Mouse (Mus musculus): Measurements from ENCODE around the gene Cwc15. TPM values are rescaled to one million over a fixed set of nuclear protein-coding genes. Genes with fewer than 3 reads are reported as not detected.
"Not testable (repeated sequence)": the region's sequence is repeated elsewhere in the genome, so short reads cannot be mapped to it uniquely, and the experiment has no call there.

Gene Cwc15
- polyA plus RNA-seq (2016; fragmentation: Nextera tagmentation; extraction: Ambion mirVana), result 176 and 177 TPM in 2 replicates

DNA sequence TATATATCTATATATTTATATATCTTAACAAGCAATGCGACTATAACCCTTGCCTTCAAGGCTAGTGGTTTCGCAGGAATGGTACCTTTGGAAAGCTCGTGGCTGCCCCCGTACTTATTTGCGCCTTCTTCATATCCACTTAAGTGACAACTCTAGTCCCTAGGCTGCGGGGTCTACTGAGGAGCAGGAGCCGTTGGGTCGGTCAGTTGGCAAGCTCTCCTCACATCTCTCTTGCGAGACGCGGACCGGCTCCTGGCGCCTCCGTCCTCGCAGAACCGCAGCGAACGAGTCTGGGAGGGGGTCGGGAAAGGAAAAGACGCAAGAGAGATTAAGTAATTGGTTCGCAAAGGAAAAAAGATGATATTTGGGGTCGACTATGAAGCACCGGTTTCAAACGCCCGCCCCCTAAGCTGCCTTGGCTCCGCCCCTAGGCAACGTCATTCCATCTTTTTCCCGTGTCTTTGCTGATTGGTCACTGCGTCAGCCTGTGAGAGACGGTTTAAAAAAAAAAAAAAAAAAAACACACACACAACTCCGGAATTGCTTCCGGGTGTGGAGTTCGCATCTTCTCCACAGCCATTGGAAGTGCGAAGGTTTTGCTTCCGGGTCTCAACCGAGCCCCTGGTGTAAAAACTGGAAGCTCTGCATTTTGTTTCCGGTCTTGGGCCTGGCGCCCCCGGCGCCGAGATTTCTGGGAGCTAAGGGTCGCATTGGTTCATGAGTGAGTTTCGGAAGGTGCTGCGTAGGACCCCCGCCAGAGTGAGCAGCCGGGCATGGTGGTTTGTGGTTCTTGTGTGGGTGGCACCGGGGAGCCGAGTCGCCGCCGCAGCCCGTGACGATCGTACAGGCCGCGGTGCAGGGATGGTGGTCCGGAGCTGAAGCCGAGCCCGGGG is at the start of gene Cwc15, which contains the start of gene Kdm4d:
TSS of gene Cwc15 (plus strand) at position 595 of the 893 bp plus-strand sequence.
TSS of gene Kdm4d (minus strand) at position 460 of the 893 bp plus-strand sequence.
- H3K4me2 ChIP-seq (replicated peaks), result peak within 1 kb of the TSS; percentile 74
- peak within 1 kb of the TSS; percentile 67 for H3K9ac ChIP-seq
- H3K27me3 ChIP-seq, result no peaks in the 10 kb centered on the region
- peak within 1 kb of the TSS; percentile 82 for H3K4me3 ChIP-seq
- 1% methylated on average over 59 of the region's 59 CpGs for WGBS
- peak within 1 kb of the TSS; percentile 78 for H3K27ac ChIP-seq
- H3K36me3 ChIP-seq, result peaks cover 31% of the 10 kb centered on the region
- H3K4me1 ChIP-seq, result 0 out of 2 replicates have a peak, but pooled peaks cover 2% of the 10 kb centered on the region
- H3K9me3 ChIP-seq, result no peaks in the 10 kb centered on the region
- peak; percentile 96 for ATAC-seq (ENCODE audit: insufficient number of reproducible peaks, insufficient read depth, low FRiP score, low TSS enrichment)

DNA sequence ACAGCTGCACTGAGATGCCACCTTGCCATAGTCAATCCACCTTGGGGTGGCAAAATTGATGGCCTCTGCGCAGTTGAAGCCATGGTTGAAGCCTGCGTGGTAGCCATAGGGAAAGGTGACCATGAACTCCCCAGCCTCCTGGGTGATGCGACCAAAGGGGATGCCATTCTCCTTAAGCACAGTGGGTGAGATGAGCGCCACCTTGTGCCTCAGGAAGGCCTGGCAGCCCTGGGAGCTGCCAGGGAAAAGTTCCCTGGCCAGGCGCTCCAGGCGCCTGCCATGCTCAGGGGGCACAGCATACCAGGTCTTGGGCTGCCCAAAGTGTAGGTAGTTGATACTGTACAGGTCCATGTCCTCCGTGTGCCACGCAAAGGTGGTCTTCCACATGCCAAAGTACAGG is 49.3 kb upstream of the Cwc15 start:
- H3K4me2 ChIP-seq (replicated peaks); H3K27ac ChIP-seq; H3K4me1 ChIP-seq; H3K27me3 ChIP-seq; H3K9ac ChIP-seq; H3K36me3 ChIP-seq; H3K4me3 ChIP-seq; H3K9me3 ChIP-seq; ATAC-seq (ENCODE audit: insufficient number of reproducible peaks, insufficient read depth, low FRiP score, low TSS enrichment): not testable (repeated sequence)
- WGBS, result 67% methylated on average over 8 of the region's 8 CpGs

DNA sequence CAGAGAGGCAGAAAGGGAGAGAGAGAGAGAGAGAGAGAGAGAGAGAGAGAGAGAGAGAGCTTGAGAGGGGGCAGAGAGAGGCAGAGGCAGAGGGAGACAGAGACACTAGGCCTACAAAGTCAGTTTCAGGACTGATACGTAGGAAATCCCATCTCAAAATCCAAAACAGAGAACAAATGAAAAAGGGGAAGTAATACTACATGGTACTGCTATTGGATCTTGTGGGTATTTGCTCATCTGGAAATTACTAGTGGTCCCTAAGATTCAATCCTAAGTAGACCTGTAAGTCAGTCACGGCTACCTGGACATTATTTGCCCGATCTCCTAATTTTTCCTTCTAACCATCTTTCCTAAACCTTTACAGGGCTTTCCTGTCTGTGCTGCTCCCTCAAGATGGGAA is 44.1 kb upstream of the Cwc15 start:
- Histone ChIP-seq H3K9ac (no peak overlapping the region), H3K27me3 (no peaks in the 10 kb centered on the region), H3K4me2 (replicated peaks) (no peak overlapping the region), H3K4me3 (no peak overlapping the region), H3K4me1 (no peaks in the 10 kb centered on the region), H3K27ac (no peak overlapping the region), H3K9me3 (no peaks in the 10 kb centered on the region), H3K36me3 (no peaks in the 10 kb centered on the region)
- WGBS, result 83% methylated on average over 3 of the region's 3 CpGs
- no peak for ATAC-seq (ENCODE audit: insufficient number of reproducible peaks, insufficient read depth, low FRiP score, low TSS enrichment)

- H3K4me3 ChIP-seq, H3K9me3 ChIP-seq, H3K27ac ChIP-seq: not testable (repeated sequence)
Observed at GRCm38 (mm10) chr9:14462536-14462935, 37.9 kb upstream of the Cwc15 start.

DNA sequence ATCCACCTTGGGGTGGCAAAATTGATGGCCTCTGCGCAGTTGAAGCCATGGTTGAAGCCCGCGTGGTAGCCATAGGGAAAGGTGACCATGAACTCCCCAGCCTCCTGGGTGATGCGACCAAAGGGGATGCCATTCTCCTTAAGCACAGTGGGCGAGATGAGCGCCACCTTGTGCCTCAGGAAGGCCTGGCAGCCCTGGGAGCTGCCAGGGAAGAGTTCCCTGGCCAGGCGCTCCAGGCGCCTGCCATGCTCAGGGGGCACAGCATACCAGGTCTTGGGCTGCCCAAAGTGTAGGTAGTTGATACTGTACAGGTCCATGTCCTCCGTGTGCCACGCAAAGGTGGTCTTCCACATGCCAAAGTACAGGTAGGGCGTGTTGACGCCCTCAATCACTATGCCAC is 36.7 kb upstream of the Cwc15 start:
- not testable (repeated sequence) for H3K27ac ChIP-seq; H3K27me3 ChIP-seq; H3K4me3 ChIP-seq; H3K9ac ChIP-seq; ATAC-seq (ENCODE audit: insufficient number of reproducible peaks, insufficient read depth, low FRiP score, low TSS enrichment); H3K4me1 ChIP-seq; H3K36me3 ChIP-seq; H3K9me3 ChIP-seq; H3K4me2 ChIP-seq (replicated peaks)
- WGBS, result 74% methylated on average over 12 of the region's 12 CpGs

More at GRCm38 (mm10) chr9:14462536-14462935, 37.9 kb upstream of the Cwc15 start:
- not testable (repeated sequence) for H3K4me1 ChIP-seq; H3K9ac ChIP-seq; H3K36me3 ChIP-seq; H3K4me2 ChIP-seq (replicated peaks); ATAC-seq (ENCODE audit: insufficient number of reproducible peaks, insufficient read depth, low FRiP score, low TSS enrichment); H3K27me3 ChIP-seq
- WGBS, result 82% methylated on average over 1 of the region's 1 CpGs

DNA sequence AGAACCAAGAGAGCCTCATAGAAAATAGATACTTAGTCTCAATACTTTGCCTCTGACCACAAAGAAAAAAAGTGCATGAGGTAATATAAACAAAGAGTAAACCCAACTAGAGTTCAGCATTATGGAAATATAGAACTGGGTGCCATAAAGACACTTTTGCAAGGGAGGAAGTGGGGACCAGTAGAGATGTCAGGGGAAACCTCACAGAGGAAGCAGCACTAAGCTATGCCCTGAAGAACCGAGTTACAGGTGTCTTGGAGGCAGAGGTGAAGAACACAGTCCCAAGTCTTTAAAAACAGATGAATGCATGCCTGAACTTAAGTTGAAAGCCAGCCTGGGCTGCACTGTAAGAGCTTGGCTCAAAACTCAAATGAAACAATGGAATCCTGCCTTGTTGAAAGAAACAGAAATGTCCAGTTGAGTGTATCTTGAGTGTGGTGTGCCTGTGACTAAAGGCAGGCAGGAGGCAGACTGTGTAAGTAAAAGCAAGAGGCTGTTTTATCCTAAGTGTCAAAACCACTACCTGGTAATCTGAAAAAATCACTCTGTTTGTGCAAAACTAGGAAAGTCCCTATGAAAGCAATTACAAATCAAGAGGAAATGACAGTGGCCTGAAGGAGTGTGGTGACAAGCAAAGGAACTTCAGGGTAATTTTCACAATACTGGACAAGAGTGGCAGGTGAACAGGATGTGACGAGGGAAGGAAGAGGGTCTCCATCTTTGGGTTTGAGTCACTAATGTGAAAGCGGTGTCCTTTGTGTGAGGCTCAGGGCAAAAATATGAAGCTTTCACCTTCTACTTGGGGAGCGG is 1.3 kb upstream of the Cwc15 start:
- Histone ChIP-seq H3K27ac (no peak overlapping the region), H3K4me2 (replicated peaks) (peak overlapping the region; percentile 74), H3K27me3 (no peaks in the 10 kb centered on the region), H3K9ac (peak overlapping the region; percentile 58; the same call in 1 of the 2 replicates), H3K4me1 (0 out of 2 replicates have a peak, but pooled peaks cover 2% of the 10 kb centered on the region), H3K36me3 (peaks cover 20% of the 10 kb centered on the region), H3K4me3 (peak overlapping the region; percentile 82), H3K9me3 (no peaks in the 10 kb centered on the region)
- no peak for ATAC-seq (ENCODE audit: insufficient number of reproducible peaks, insufficient read depth, low FRiP score, low TSS enrichment)
- 79% methylated on average over 4 of the region's 4 CpGs for WGBS

DNA sequence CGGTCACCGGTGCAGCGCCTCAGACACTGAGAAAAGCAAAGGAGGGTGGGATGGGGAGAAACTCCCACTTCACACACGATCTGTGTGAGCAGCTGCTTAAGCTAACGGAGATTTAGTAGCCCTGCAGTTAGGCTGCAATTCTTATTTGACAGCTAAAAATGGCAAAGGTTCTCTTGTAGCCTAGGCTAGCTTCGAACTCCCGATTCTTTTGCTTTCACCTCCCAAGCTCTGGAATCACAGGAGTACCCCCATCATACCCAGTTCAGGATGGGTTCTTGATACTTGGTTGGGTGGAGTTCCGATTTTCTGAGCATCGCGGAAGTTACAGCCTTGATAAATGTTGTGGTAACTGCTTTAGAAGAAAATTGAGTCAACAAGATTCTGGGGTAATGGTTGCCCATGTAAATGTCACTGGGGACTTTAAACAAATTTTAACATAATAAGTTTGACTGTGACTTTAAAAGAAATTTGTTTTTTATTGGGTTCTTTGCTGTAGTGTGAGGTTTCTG is 553 bp downstream of the Cwc15 start:
- 4% methylated on average over 10 of the region's 10 CpGs for WGBS
- Histone ChIP-seq H3K4me2 (replicated peaks) (peak overlapping the region; percentile 72), H3K9me3 (no peaks in the 10 kb centered on the region), H3K4me3 (peak overlapping the region; percentile 82), H3K27me3 (no peaks in the 10 kb centered on the region), H3K4me1 (0 out of 2 replicates have a peak, but pooled peaks cover 2% of the 10 kb centered on the region), H3K36me3 (peaks cover 38% of the 10 kb centered on the region), H3K27ac (peak overlapping the region; percentile 78), H3K9ac (peak overlapping the region; percentile 67)
- ATAC-seq (ENCODE audit: insufficient number of reproducible peaks, insufficient read depth, low FRiP score, low TSS enrichment), result no peak

- Histone ChIP-seq H3K27ac (no peak overlapping the region), H3K9ac (no peak overlapping the region), H3K4me2 (replicated peaks) (no peak overlapping the region), H3K27me3 (no peaks in the 10 kb centered on the region), H3K36me3 (peaks cover 30% of the 10 kb centered on the region), H3K4me3 (no peak overlapping the region), H3K9me3 (no peaks in the 10 kb centered on the region), H3K4me1 (no peaks in the 10 kb centered on the region)
- 67% methylated on average over 9 of the region's 9 CpGs for WGBS
- no peak for ATAC-seq (ENCODE audit: insufficient number of reproducible peaks, insufficient read depth, low FRiP score, low TSS enrichment)
Observed at GRCm38 (mm10) chr9:14512633-14513445, 12.4 kb downstream of the Cwc15 start.

DNA sequence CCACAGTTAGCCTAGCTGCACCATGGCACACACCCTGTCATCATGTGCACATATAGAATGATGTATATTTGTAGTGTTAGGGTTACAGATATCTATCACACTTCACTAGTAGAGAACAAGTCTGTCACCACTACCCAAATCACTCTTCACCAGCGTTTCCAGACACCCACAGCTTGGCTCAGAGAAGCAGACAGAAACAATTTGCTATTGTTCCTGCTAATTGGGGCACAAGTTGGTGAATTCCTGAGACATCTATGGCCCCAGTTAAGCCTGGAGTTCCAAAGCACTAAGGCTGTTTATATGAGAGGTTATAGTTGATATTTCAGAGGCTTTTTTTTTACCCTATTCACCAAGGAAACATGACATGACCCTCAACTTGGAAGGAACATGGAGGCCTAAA is 16.9 kb downstream of the Cwc15 start:
- H3K4me2 ChIP-seq (replicated peaks), result no peak overlapping the region
- no peaks in the 10 kb centered on the region for H3K9me3 ChIP-seq
- H3K9ac ChIP-seq, result no peak overlapping the region
- no peak for ATAC-seq (ENCODE audit: insufficient number of reproducible peaks, insufficient read depth, low FRiP score, low TSS enrichment)
- 36% methylated on average over 1 of the region's 1 CpGs for WGBS
- peaks cover 11% of the 10 kb centered on the region for H3K4me1 ChIP-seq
- no peak overlapping the region for H3K27ac ChIP-seq
- H3K4me3 ChIP-seq, result no peak overlapping the region
- H3K36me3 ChIP-seq, result no peaks in the 10 kb centered on the region
- H3K27me3 ChIP-seq, result no peaks in the 10 kb centered on the region

- peaks cover 11% of the 10 kb centered on the region for H3K4me1 ChIP-seq
- ATAC-seq (ENCODE audit: insufficient number of reproducible peaks, insufficient read depth, low FRiP score, low TSS enrichment), result no peak
- no peaks in the 10 kb centered on the region for H3K27me3 ChIP-seq
- no peak overlapping the region for H3K4me2 ChIP-seq (replicated peaks)
- H3K27ac ChIP-seq, result no peak overlapping the region
- no peaks in the 10 kb centered on the region for H3K9me3 ChIP-seq
- 72% methylated on average over 3 of the region's 3 CpGs for WGBS
- H3K36me3 ChIP-seq, result no peaks in the 10 kb centered on the region
- H3K9ac ChIP-seq, result no peak overlapping the region
- H3K4me3 ChIP-seq, result no peak overlapping the region
Observed at GRCm38 (mm10) chr9:14518105-14518504, 17.7 kb downstream of the Cwc15 start.

Measured in embryonic facial prominence, embryonic 12.5 days (tissue).